Mouse (Mus musculus) heart, postnatal 0 days (tissue): ENCODE measurements around the gene Ms4a4b.

Source experiments
- CTCF ChIP-seq: IDR thresholded peaks from 2 replicates; pipeline ENCODE4 v1.5.1; 2016; ENCODE audit warnings: antibody characterized with exemption, control low read depth, low read depth
- EP300 ChIP-seq: IDR thresholded peaks from 2 replicates; pipeline ENCODE4 v1.6.1; 2016; ENCODE audit warnings: antibody characterized with exemption, low read depth

- TF ChIP-seq CTCF = no peak
- TF ChIP-seq EP300 = no peak
These were observed 49.3 kb downstream of the Ms4a4b start for GRCm38 (mm10) chr19:11492671-11493070.
